Mouse (Mus musculus) midbrain, embryonic 16.5 days (tissue): Measurements from ENCODE around the gene Ehmt2. TPM values are rescaled to one million over a fixed set of nuclear protein-coding genes. Genes with fewer than 3 reads are reported as not detected.

Experiments used
- ATAC-seq: fragments of 200-750 bp; cut with Nextera tagmentation; 2 replicates; pipeline ENCODE4 v1.8.0; 2017; ENCODE audit warnings: moderate TSS enrichment
- H3K27ac ChIP-seq: fragments of 300-500 bp; sonication (generic); 2 replicates; pipeline ENCODE4 v1.5.1; 2014; ENCODE audit warnings: mild to moderate bottlenecking, low read length, mixed read lengths
- H3K27me3 ChIP-seq: fragments of 300-500 bp; sonication (generic); 2 replicates; pipeline ENCODE4 v1.6.1; 2014; ENCODE audit warnings: low read depth, low read length, mixed read lengths; ENCODE audit not compliant: control insufficient read depth, insufficient read depth
- H3K36me3 ChIP-seq: fragments of 300-500 bp; sonication (generic); 2 replicates; pipeline ENCODE4 v1.6.1; 2014; ENCODE audit warnings: mild to moderate bottlenecking, low read length, moderate library complexity, mixed read lengths; ENCODE audit not compliant: control insufficient read depth, insufficient read depth
- H3K4me1 ChIP-seq: fragments of 300-500 bp; sonication (generic); 2 replicates; pipeline ENCODE4 v1.6.1; 2014; ENCODE audit warnings: mild to moderate bottlenecking, low read length, mixed read lengths; ENCODE audit not compliant: control insufficient read depth, insufficient read depth
- H3K4me2 ChIP-seq: fragments of 300-500 bp; sonication (generic); 2 replicates; pipeline ENCODE4 v1.6.1; 2014; ENCODE audit warnings: mild to moderate bottlenecking, low read length, mixed read lengths
- H3K4me3 ChIP-seq: fragments of 300-500 bp; sonication (generic); 2 replicates; pipeline ENCODE4 v1.5.1; 2014; ENCODE audit warnings: low read depth, mild to moderate bottlenecking, low read length, moderate library complexity, mixed read lengths
- H3K9ac ChIP-seq: fragments of 300-500 bp; sonication (generic); 2 replicates; pipeline ENCODE4 v1.6.1; 2014; ENCODE audit warnings: low read depth, low read length, mixed read lengths
- H3K9me3 ChIP-seq: fragments of 300-500 bp; sonication (generic); replicated peaks from 2 replicates; pipeline ENCODE4 v1.6.1; 2014; ENCODE audit warnings: mild to moderate bottlenecking, low read length, mixed read lengths; ENCODE audit not compliant: control insufficient read depth, poor library complexity, severe bottlenecking
- WGBS: fragments of 180-500 bp; shearing (Covaris S2); extraction: QIAGEN DNeasy Blood & Tissue Kit; methylation state at CpG from one replicate; pipeline ENCODE4 v1.1.7; 2014; 5-methylcytosine and 5-hydroxymethylcytosine counted together
- polyA plus RNA-seq: library from polyadenylated mRNA; unstranded; fragments of >200 nt; fragmentation: Nextera tagmentation; extraction: Ambion mirVana; gene quantifications from 2 replicates; pipeline ENCODE4 v1.2.1, GENCODE M21; 2015

The Ehmt2 gene
- polyA plus RNA-seq, 1 experiment from 2014 or later = 99.8 TPM

- Histone ChIP-seq H3K27me3 (no peaks in the 10 kb centered on the region), H3K4me1 (peaks cover 7% of the 10 kb centered on the region), H3K36me3 (peaks cover 2% of the 10 kb centered on the region; the same call in 1 of the 2 replicates), H3K27ac (no peak overlapping the region), H3K9ac (no peak overlapping the region), H3K4me3 (no peak overlapping the region), H3K4me2 (no peak overlapping the region), H3K9me3 (no peaks in the 10 kb centered on the region)
- 74% methylated on average over 4 of the region's 4 CpGs for WGBS
- ATAC-seq = no peak
These were observed 30.6 kb downstream of the Ehmt2 start for GRCm38 (mm10) chr17:34928841-34929240.

- H3K9ac ChIP-seq = peak within 1 kb of the TSS; percentile 79
- under 1% methylated on average over 37 of the region's 38 CpGs for WGBS
- no peaks in the 10 kb centered on the region for H3K9me3 ChIP-seq
- peaks cover 7% of the 10 kb centered on the region for H3K4me1 ChIP-seq
- no peaks in the 10 kb centered on the region for H3K27me3 ChIP-seq
- H3K36me3 ChIP-seq = peaks cover 9% of the 10 kb centered on the region; the same call in 1 of the 2 replicates
- peak; percentile 98 for ATAC-seq
- peak within 1 kb of the TSS; percentile 95 for H3K4me2 ChIP-seq
- peak within 1 kb of the TSS; percentile 77 for H3K27ac ChIP-seq
- peak within 1 kb of the TSS; percentile 81 for H3K4me3 ChIP-seq
These were observed 32.9 kb downstream of the Ehmt2 start, which contains the start of gene Neu1 for GRCm38 (mm10) chr17:34931061-34931734. Neu1 (plus strand) TSS chr17:34931253.

GRCm38 (mm10) chr17:34931735-34932098 lies 33.4 kb downstream of the Ehmt2 start:
- WGBS = 5% methylated on average over 14 of the region's 14 CpGs
- peak overlapping the region; percentile 77 for H3K27ac ChIP-seq
- peak; percentile 66; the same call in 1 of the 2 replicates for ATAC-seq

GRCm38 (mm10) chr17:34932287-34932686 lies 34.0 kb downstream of the Ehmt2 start:
- no peak for ATAC-seq
- 89% methylated on average over 8 of the region's 8 CpGs for WGBS
- Histone ChIP-seq H3K4me1 (peaks cover 7% of the 10 kb centered on the region), H3K4me3 (peak overlapping the region; percentile 81), H3K9ac (peak overlapping the region; percentile 79), H3K36me3 (peaks cover 9% of the 10 kb centered on the region; the same call in 1 of the 2 replicates), H3K4me2 (peak overlapping the region; percentile 95), H3K9me3 (no peaks in the 10 kb centered on the region), H3K27ac (no peak overlapping the region; the same call in 1 of the 2 replicates), H3K27me3 (no peaks in the 10 kb centered on the region)

More at GRCm38 (mm10) chr17:34931735-34932098, 33.4 kb downstream of the Ehmt2 start:
- Histone ChIP-seq H3K9me3 (no peaks in the 10 kb centered on the region), H3K4me2 (peak overlapping the region; percentile 95), H3K4me1 (peaks cover 7% of the 10 kb centered on the region), H3K9ac (peak overlapping the region; percentile 79), H3K36me3 (peaks cover 9% of the 10 kb centered on the region; the same call in 1 of the 2 replicates), H3K4me3 (peak overlapping the region; percentile 81), H3K27me3 (no peaks in the 10 kb centered on the region)

- peaks cover 7% of the 10 kb centered on the region for H3K4me1 ChIP-seq
- no peaks in the 10 kb centered on the region for H3K9me3 ChIP-seq
- WGBS = 70% methylated on average over 24 of the region's 24 CpGs
- no peak overlapping the region for H3K4me3 ChIP-seq
- H3K9ac ChIP-seq = no peak overlapping the region
- ATAC-seq = no peak
- H3K27ac ChIP-seq = no peak overlapping the region
- H3K4me2 ChIP-seq = no peak overlapping the region
- H3K36me3 ChIP-seq = peaks cover 9% of the 10 kb centered on the region; the same call in 1 of the 2 replicates
- H3K27me3 ChIP-seq = no peaks in the 10 kb centered on the region
These were observed 35.8 kb downstream of the Ehmt2 start for GRCm38 (mm10) chr17:34934031-34934430.

- 58% methylated on average over 8 of the region's 8 CpGs for WGBS
- Histone ChIP-seq H3K9ac (no peak overlapping the region), H3K36me3 (peaks cover 9% of the 10 kb centered on the region; the same call in 1 of the 2 replicates), H3K4me1 (peaks cover 7% of the 10 kb centered on the region), H3K9me3 (no peaks in the 10 kb centered on the region), H3K27me3 (no peaks in the 10 kb centered on the region), H3K4me2 (no peak overlapping the region), H3K27ac (no peak overlapping the region), H3K4me3 (no peak overlapping the region)
- ATAC-seq = no peak
These were observed 36.6 kb downstream of the Ehmt2 start for GRCm38 (mm10) chr17:34934830-34935229.

GRCm38 (mm10) chr17:34937960-34938505 lies 39.8 kb downstream of the Ehmt2 start:
- H3K36me3 ChIP-seq = peaks cover 9% of the 10 kb centered on the region; the same call in 1 of the 2 replicates
- H3K27ac ChIP-seq = no peak overlapping the region
- no peak for ATAC-seq
- H3K4me2 ChIP-seq = no peak overlapping the region
- 89% methylated on average over 6 of the region's 6 CpGs for WGBS
- no peak overlapping the region for H3K4me3 ChIP-seq
- H3K9ac ChIP-seq = no peak overlapping the region
- 0 out of 2 replicates have a peak, but pooled peaks cover 2% of the 10 kb centered on the region for H3K4me1 ChIP-seq
- no peaks in the 10 kb centered on the region for H3K9me3 ChIP-seq
- no peaks in the 10 kb centered on the region for H3K27me3 ChIP-seq

GRCm38 (mm10) chr17:34941344-34942041 lies 43.2 kb downstream of the Ehmt2 start:
- H3K36me3 ChIP-seq = no peaks in the 10 kb centered on the region
- H3K9me3 ChIP-seq = no peaks in the 10 kb centered on the region
- H3K4me2 ChIP-seq = peak overlapping the region; percentile 29
- no peak for ATAC-seq
- no peak overlapping the region for H3K27ac ChIP-seq
- H3K27me3 ChIP-seq = no peaks in the 10 kb centered on the region
- 6% methylated on average over 15 of the region's 15 CpGs for WGBS
- H3K4me3 ChIP-seq = peak overlapping the region; percentile 13
- 0 out of 2 replicates have a peak, but pooled peaks cover 2% of the 10 kb centered on the region for H3K4me1 ChIP-seq
- peak overlapping the region; percentile 38; the same call in 1 of the 2 replicates for H3K9ac ChIP-seq
